Mouse (Mus musculus): ENCODE data around the gene Tiprl.

- TF ChIP-seq POLR2A (IDR thresholded peaks at IDR 0.05; ENCODE audit: borderline replicate concordance, extremely low read depth, insufficient read depth, insufficient read length, poor library complexity, severe bottlenecking) (no peak), CTCF (IDR thresholded peaks at IDR 0.05; ENCODE audit: borderline replicate concordance, extremely low read depth, insufficient read depth, insufficient read length) (no peak)
These were observed 10.3 kb upstream of the Tiprl start for GRCm38 (mm10) chr1:165247085-165247484.
